Mouse (Mus musculus): ENCODE measurements around the gene Pigyl.

GRCm38 (mm10) chr9:22157516-22158265 lies 1.0 kb downstream of the Pigyl start:
- TF ChIP-seq CTCF (IDR thresholded peaks at IDR 0.05; ENCODE audit: low read depth, low read length) (no peak), POLR2A (IDR thresholded peaks at IDR 0.05; ENCODE audit: borderline replicate concordance, low read depth, low read length) (no peak)
